Mouse (Mus musculus) CH12.LX (cell line): Measurements from ENCODE around the gene Trmt10c. TPM values are rescaled to one million over a fixed set of nuclear protein-coding genes. Genes with fewer than 3 reads are reported as not detected.

Experiments
- DNase-seq: peaks from one replicate; pipeline ENCODE4 v3.0.0-alpha.2; 2013; ENCODE audit errors: extremely low read depth
- H3K27ac ChIP-seq: 2 replicates; pipeline ENCODE4 v1.5.1; 2012; ENCODE audit warnings: low read depth, mild to moderate bottlenecking, control low read depth, moderate library complexity; ENCODE audit not compliant: insufficient read depth
- H3K27me3 ChIP-seq: replicated peaks from 2 replicates; pipeline ENCODE3; 2012; ENCODE audit warnings: inconsistent platforms
- H3K36me3 ChIP-seq, 2 experiments: replicated peaks in 1 of 2; 2 replicates each; pipeline versions ENCODE3 to v1.6.1; 2012; ENCODE audit warnings: inconsistent platforms in 1 of 2, low read length in 1 of 2, mild to moderate bottlenecking in 1 of 2, mixed read lengths in 1 of 2, moderate library complexity in 1 of 2; ENCODE audit not compliant: control insufficient read depth in 1 of 2, insufficient read depth in 1 of 2
- H3K4me1 ChIP-seq, 2 experiments: 2 replicates each; pipeline ENCODE4 v1.6.1; 2012; ENCODE audit warnings: inconsistent platforms in 1 of 2, moderate library complexity in 1 of 2; ENCODE audit not compliant: insufficient read depth in 2 of 2, control insufficient read depth in 1 of 2
- H3K4me2 ChIP-seq: 2 replicates; pipeline ENCODE4 v1.6.1; 2012; ENCODE audit warnings: low read depth, mild to moderate bottlenecking, control low read depth; ENCODE audit not compliant: poor library complexity, insufficient read depth, severe bottlenecking
- H3K4me3 ChIP-seq, 3 experiments: fragments of 150-350 bp in 1 of 3; sonication (generic) in 1 of 3; replicated peaks in 1 of 3; 2 replicates each; pipeline versions ENCODE3 to v1.5.1; 2011 to 2012; ENCODE audit warnings: low read depth in 2 of 3, low read length in 2 of 3, mild to moderate bottlenecking in 2 of 3, moderate library complexity in 2 of 3, control low read depth in 1 of 3, improper control_type of control experiment in 1 of 3, inconsistent platforms in 1 of 3, mixed read lengths in 1 of 3; ENCODE audit not compliant: poor library complexity in 1 of 3
- H3K79me2 ChIP-seq: replicated peaks from 2 replicates; pipeline ENCODE4 v1.6.1; 2012; ENCODE audit warnings: mild to moderate bottlenecking, moderate library complexity; ENCODE audit not compliant: control insufficient read depth, poor library complexity, insufficient read depth, severe bottlenecking; ENCODE audit errors: extremely low read depth
- H3K9ac ChIP-seq: 2 replicates; pipeline ENCODE4 v1.6.1; 2012; ENCODE audit warnings: low read depth, mild to moderate bottlenecking, control low read depth, moderate library complexity; ENCODE audit not compliant: insufficient read depth
- H3K9me3 ChIP-seq: replicated peaks from 2 replicates; pipeline ENCODE3; 2012; ENCODE audit warnings: low read length, inconsistent platforms, mixed read lengths
- BHLHE40 ChIP-seq: IDR thresholded peaks from 2 replicates; pipeline ENCODE4 v1.6.1; 2011; ENCODE audit warnings: mild to moderate bottlenecking, low read depth, low read length, improper control_type of control experiment
- CHD1 ChIP-seq: IDR thresholded peaks from 2 replicates; pipeline ENCODE4 v1.6.1; 2012; ENCODE audit warnings: low read depth, low read length, improper control_type of control experiment, inconsistent platforms
- CHD2 ChIP-seq: IDR thresholded peaks from 2 replicates; pipeline ENCODE4 v1.6.1; 2011; ENCODE audit warnings: low read length, improper control_type of control experiment
- CTCF ChIP-seq, 2 experiments: IDR thresholded peaks in 1 of 2; conservative IDR thresholded peaks in 1 of 2; 2 replicates each; pipeline ENCODE4 v1.5.1; 2011 to 2012; ENCODE audit warnings: low read depth in 2 of 2, low read length in 2 of 2, improper control_type of control experiment in 1 of 2, inconsistent platforms in 1 of 2, mild to moderate bottlenecking in 1 of 2, moderate library complexity in 1 of 2
- EP300 ChIP-seq: IDR thresholded peaks from 2 replicates; pipeline ENCODE4 v1.6.1; 2011; ENCODE audit warnings: low read length, improper control_type of control experiment
- ETS1 ChIP-seq: conservative IDR thresholded peaks from 2 replicates; pipeline ENCODE4 v1.6.1; 2012; ENCODE audit warnings: low read depth, mild to moderate bottlenecking, inconsistent platforms, low read length, improper control_type of control experiment, moderate library complexity
- GABPA ChIP-seq: IDR thresholded peaks from 2 replicates; pipeline ENCODE4 v1.6.1; 2012; ENCODE audit warnings: low read depth, low read length, improper control_type of control experiment, inconsistent platforms; ENCODE audit not compliant: insufficient replicate concordance
- HCFC1 ChIP-seq: IDR thresholded peaks from 2 replicates; pipeline ENCODE4 v1.6.1; 2012; ENCODE audit warnings: low read depth, mild to moderate bottlenecking, inconsistent platforms, low read length, improper control_type of control experiment
- IRF4 ChIP-seq: IDR thresholded peaks from 2 replicates; pipeline ENCODE4 v1.6.1; 2014; ENCODE audit warnings: low read depth, mild to moderate bottlenecking, inconsistent platforms, low read length, improper control_type of control experiment
- JUND ChIP-seq: conservative IDR thresholded peaks from 2 replicates; pipeline ENCODE4 v1.6.1; 2011; ENCODE audit warnings: low read depth, low read length, improper control_type of control experiment
- KAT2A ChIP-seq: IDR thresholded peaks from 2 replicates; pipeline ENCODE4 v1.6.1; 2012; ENCODE audit warnings: low read length, improper control_type of control experiment, inconsistent platforms; ENCODE audit not compliant: insufficient replicate concordance
- MAFK ChIP-seq: IDR thresholded peaks from 2 replicates; pipeline ENCODE4 v1.6.1; 2011; ENCODE audit warnings: low read length, improper control_type of control experiment; ENCODE audit not compliant: insufficient replicate concordance
- MAX ChIP-seq: IDR thresholded peaks from 2 replicates; pipeline ENCODE4 v1.6.1; 2011; ENCODE audit warnings: low read length, improper control_type of control experiment
- MAZ ChIP-seq: IDR thresholded peaks from 2 replicates; pipeline ENCODE4 v1.6.1; 2012; ENCODE audit warnings: low read depth, mild to moderate bottlenecking, inconsistent platforms, low read length, improper control_type of control experiment, moderate library complexity
- MEF2A ChIP-seq: IDR thresholded peaks from 2 replicates; pipeline ENCODE4 v1.6.1; 2014; ENCODE audit warnings: low read depth, mild to moderate bottlenecking, inconsistent platforms, low read length, improper control_type of control experiment, borderline replicate concordance
- MXI1 ChIP-seq: IDR thresholded peaks from 2 replicates; pipeline ENCODE4 v1.6.1; 2011; ENCODE audit warnings: mild to moderate bottlenecking, low read depth, low read length, improper control_type of control experiment
- MYC ChIP-seq: IDR thresholded peaks from 2 replicates; pipeline ENCODE4 v1.6.1; 2011; ENCODE audit warnings: low read depth, mild to moderate bottlenecking, improper control_type of control experiment, low read length
- NELFE ChIP-seq: IDR thresholded peaks from 2 replicates; pipeline ENCODE4 v1.6.1; 2011; ENCODE audit warnings: low read depth, low read length, improper control_type of control experiment
- NRF1 ChIP-seq: IDR thresholded peaks from 2 replicates; pipeline ENCODE4 v1.6.1; 2014; ENCODE audit warnings: low read depth, mild to moderate bottlenecking, inconsistent platforms, low read length, improper control_type of control experiment, moderate library complexity
- POLR2A ChIP-seq: IDR thresholded peaks from 2 replicates; pipeline ENCODE4 v1.6.1; 2011; ENCODE audit warnings: low read depth, mild to moderate bottlenecking, improper control_type of control experiment, low read length
- POLR2AphosphoS2 ChIP-seq: IDR thresholded peaks from 2 replicates; pipeline ENCODE4 v1.6.1; 2011; ENCODE audit warnings: low read depth, low read length, improper control_type of control experiment
- RCOR1 ChIP-seq: conservative IDR thresholded peaks from 2 replicates; pipeline ENCODE4 v1.6.1; 2012; ENCODE audit warnings: low read depth, mild to moderate bottlenecking, inconsistent platforms, low read length, improper control_type of control experiment
- SMC3 ChIP-seq: IDR thresholded peaks from 2 replicates; pipeline ENCODE4 v1.6.1; 2011; ENCODE audit warnings: low read depth, low read length, improper control_type of control experiment
- TBP ChIP-seq: conservative IDR thresholded peaks from 2 replicates; pipeline ENCODE4 v1.6.1; 2011; ENCODE audit warnings: low read depth, low read length, improper control_type of control experiment
- UBTF ChIP-seq: IDR thresholded peaks from 2 replicates; pipeline ENCODE4 v1.6.1; 2012; ENCODE audit warnings: low read depth, mild to moderate bottlenecking, inconsistent platforms, low read length, improper control_type of control experiment, moderate library complexity
- ZC3H11A ChIP-seq: IDR thresholded peaks from 2 replicates; pipeline ENCODE4 v1.6.1; 2012; ENCODE audit warnings: low read depth, mild to moderate bottlenecking, inconsistent platforms, low read length, improper control_type of control experiment
- ZMIZ1 ChIP-seq: IDR thresholded peaks from 2 replicates; pipeline ENCODE4 v1.6.1; 2012; ENCODE audit warnings: low read depth, mild to moderate bottlenecking, inconsistent platforms, low read length, improper control_type of control experiment
- ZNF384 ChIP-seq: IDR thresholded peaks from 2 replicates; pipeline ENCODE4 v1.6.1; 2012; ENCODE audit warnings: low read depth, low read length, improper control_type of control experiment, inconsistent platforms
- dilution Hi-C: fragments of 300-500 bp; cut with MboI; formaldehyde crosslinking; loops from 2 replicates; pipeline ENCODE4 v1.14.3; 2020; ENCODE audit warnings: low sequenced_read_pairs; ENCODE audit not compliant: extremely low pct_unique_long_range_greater_than_20kb, extremely low pct_ligation_motif_present
- in situ Hi-C: fragments of 300-500 bp; cut with MboI; formaldehyde crosslinking; loops from 3 replicates; pipeline ENCODE4 v1.14.3; 2019; ENCODE audit warnings: low sequenced_read_pairs, low pct_ligation_motif_present, low pct_unique_long_range_greater_than_20kb, mixed read lengths
- polyA plus RNA-seq: library from polyadenylated mRNA; unstranded; fragments of >175 nt; gene quantifications from 2 replicates; pipeline ENCODE4 v1.2.1, GENCODE M21; 2012; ENCODE audit warnings: low read depth; ENCODE audit not compliant: insufficient read length
- total RNA-seq, 2 experiments: library from RNA; depleted of rRNA; stranded (reverse); fragments of 300-350 nt in 1 of 2; fragments of >200 nt in 1 of 2; gene quantifications; 2 replicates each; pipeline ENCODE4 v1.2.3; 2012 to 2014

Trmt10c gene
- total and polyA plus RNA-seq, 3 experiments, result 23.4 to 63.5 (median 26.6) TPM

GRCm38 (mm10) chr16:56029661-56030082 is 7.9 kb downstream of the Trmt10c start, which contains the start of gene Pcnp (continued):
- no peak; the same call in 1 of the 2 replicates for TF ChIP-seq UBTF
- TF ChIP-seq TBP, result peak; percentile 92
- TF ChIP-seq GABPA, result peak; percentile 68; the same call in 1 of the 2 replicates
- TF ChIP-seq IRF4, result 0 out of 2 replicates have a peak, but pooled peaks have one; percentile 44
- TF ChIP-seq POLR2AphosphoS2, result peak; percentile 79; the same call in 1 of the 2 replicates
- no peak for TF ChIP-seq MAFK
- TF ChIP-seq KAT2A, result peak; percentile 83; the same call in 1 of the 2 replicates
- peak; percentile 78; the same call in 1 of the 2 replicates for TF ChIP-seq MYC
- peak; percentile 68; the same call in 1 of the 2 replicates for TF ChIP-seq MAZ
- TF ChIP-seq MAX, result peak; percentile 68
- TF ChIP-seq SMC3, result no peak
- TF ChIP-seq BHLHE40, result 0 out of 2 replicates have a peak, but pooled peaks have one; percentile 28

GRCm38 (mm10) chr16:56028722-56029551 is 8.7 kb downstream of the Trmt10c start:
- in situ Hi-C loops, result loop anchor here (5.0 kb wide), 1 partner anchor 37 kb away; no protein-coding TSS in a partner anchor
- H3K36me3 ChIP-seq, result peaks cover 20 to 59% of the 10 kb centered on the region in 2 experiments
- dilution Hi-C loops, result no loop called here

More at GRCm38 (mm10) chr16:56028722-56029551, 8.7 kb downstream of the Trmt10c start:
- Histone ChIP-seq H3K27me3 (no peaks in the 10 kb centered on the region), H3K4me2 (peak overlapping the region; percentile 100), H3K79me2 (peaks cover 73% of the 10 kb centered on the region), H3K4me1 (peaks cover 19 to 75% of the 10 kb centered on the region in 2 experiments), H3K27ac (peak overlapping the region; percentile 34; the same call in 1 of the 2 replicates), H3K4me3 (peak overlapping the region; percentile 80 to 91 (median 84)), H3K9ac (peak overlapping the region; percentile 95), H3K9me3 (no peaks in the 10 kb centered on the region)
- DNase-seq, result peak; percentile 31
- TF ChIP-seq UBTF, result peak; percentile 87; the same call in 1 of the 2 replicates
- TF ChIP-seq MAZ, result no peak
- TF ChIP-seq CHD2, result 0 out of 2 replicates have a peak, but pooled peaks have one; percentile 10
- peak; percentile 22 for TF ChIP-seq BHLHE40
- peak; percentile 22; the same call in 1 of the 2 replicates for TF ChIP-seq NRF1
- TF ChIP-seq NELFE, result no peak
- TF ChIP-seq HCFC1, result no peak
- TF ChIP-seq ZMIZ1, result no peak
- TF ChIP-seq ETS1, result no peak
- peak; percentile 21; the same call in 1 of the 2 replicates for TF ChIP-seq IRF4
- TF ChIP-seq MYC, result peak; percentile 60; the same call in 1 of the 2 replicates
- no peak for TF ChIP-seq TBP
- no peak for TF ChIP-seq CTCF (conservative IDR thresholded peaks at IDR 0.05 in 1 of 2, IDR thresholded peaks at IDR 0.05 in 1 of 2; ENCODE audit: low read depth in 2 of 2, low read length in 2 of 2)
- no peak for TF ChIP-seq POLR2AphosphoS2
- peak; percentile 63; the same call in 1 of the 2 replicates for TF ChIP-seq MAX
- TF ChIP-seq KAT2A, result no peak
- TF ChIP-seq MEF2A, result 0 out of 2 replicates have a peak, but pooled peaks have one; percentile 9
- no peak for TF ChIP-seq ZC3H11A
- TF ChIP-seq ZNF384, result no peak
- no peak for TF ChIP-seq RCOR1
- TF ChIP-seq MXI1, result peak; percentile 51
- no peak for TF ChIP-seq JUND
- TF ChIP-seq CHD1, result peak; percentile 81
- no peak for TF ChIP-seq POLR2A
- no peak for TF ChIP-seq EP300
